In genomic region chr3:104431848-104432159, GRCm38 (mm10) we compare ENCODE assay signal across 8 mouse cellular contexts.
DNase-seq lines count a peak whose midpoint lies in the region; ATAC-seq and TF ChIP-seq lines count a peak whose summit lies in the region.

No protein-coding gene starts in this region.

- no peak for DNase-seq in kidney, postnatal 0 days (ENCODE audit: low spot score)
- peak; percentile 63 to 70 for DNase-seq in lung, postnatal 4 days
- no peak for DNase-seq in B cell, adult 2 months
- DNase-seq in forebrain, embryonic 11.5 days (ENCODE audit: low spot score), result no peak
- DNase-seq in cerebellum, adult 11-12 months, result no peak

- TF ChIP-seq CTCF in kidney, postnatal 0 days (IDR thresholded peaks at IDR 0.05; ENCODE audit: low read depth), result no peak

- no peak overlapping the region for H3K4me2 ChIP-seq in hindbrain, embryonic 15.5 days
- no peak overlapping the region for H3K4me2 ChIP-seq in hindbrain, embryonic 12.5 days (replicated peaks)
- H3K4me2 ChIP-seq in embryonic facial prominence, embryonic 13.5 days, result no peak overlapping the region
- no peak overlapping the region for H3K4me2 ChIP-seq in kidney, postnatal 0 days (ENCODE audit: low read length)
- H3K4me2 ChIP-seq in forebrain, embryonic 11.5 days (ENCODE audit: low read depth, low read length, severe bottlenecking), result no peak overlapping the region

- H3K9me3 ChIP-seq in hindbrain, embryonic 15.5 days, result no peaks in the 10 kb centered on the region
- no peaks in the 10 kb centered on the region for H3K9me3 ChIP-seq in hindbrain, embryonic 12.5 days (replicated peaks)
- no peaks in the 10 kb centered on the region for H3K9me3 ChIP-seq in embryonic facial prominence, embryonic 13.5 days
- no peaks in the 10 kb centered on the region for H3K9me3 ChIP-seq in kidney, postnatal 0 days (replicated peaks; ENCODE audit: low read length)
- H3K9me3 ChIP-seq in forebrain, embryonic 11.5 days (ENCODE audit: control insufficient read depth, low read length), result no peaks in the 10 kb centered on the region

- H3K27ac ChIP-seq in hindbrain, embryonic 15.5 days (replicated peaks), result no peak overlapping the region
- no peak overlapping the region for H3K27ac ChIP-seq in hindbrain, embryonic 12.5 days
- H3K27ac ChIP-seq in embryonic facial prominence, embryonic 13.5 days, result no peak overlapping the region
- no peak overlapping the region for H3K27ac ChIP-seq in kidney, postnatal 0 days
- no peak overlapping the region for H3K27ac ChIP-seq in forebrain, embryonic 11.5 days (ENCODE audit: low read depth, low read length)

- H3K4me1 ChIP-seq in hindbrain, embryonic 15.5 days (replicated peaks), result 0 out of 2 replicates have a peak, but pooled peaks cover 4% of the 10 kb centered on the region
- H3K4me1 ChIP-seq in hindbrain, embryonic 12.5 days, result peaks cover 12% of the 10 kb centered on the region; the same call in 1 of the 2 replicates
- H3K4me1 ChIP-seq in embryonic facial prominence, embryonic 13.5 days, result peaks cover 20% of the 10 kb centered on the region
- H3K4me1 ChIP-seq in kidney, postnatal 0 days (replicated peaks; ENCODE audit: insufficient read depth, low read length), result peaks cover 4% of the 10 kb centered on the region; the same call in 1 of the 2 replicates
- H3K4me1 ChIP-seq in forebrain, embryonic 11.5 days (replicated peaks; ENCODE audit: control insufficient read depth, insufficient read depth, low read length), result 0 out of 2 replicates have a peak, but pooled peaks cover 2% of the 10 kb centered on the region

- ATAC-seq in hindbrain, embryonic 15.5 days (ENCODE audit: low FRiP score, low read depth), result peak; percentile 54; the same call in 1 of the 2 replicates
- no peak for ATAC-seq in hindbrain, embryonic 12.5 days (ENCODE audit: low FRiP score)
- ATAC-seq in embryonic facial prominence, embryonic 13.5 days (ENCODE audit: insufficient number of reproducible peaks, insufficient read depth, low FRiP score, low TSS enrichment, low read depth), result 0 out of 2 replicates have a peak, but pooled peaks have one; percentile 32
- peak; percentile 77; the same call in 1 of the 2 replicates for ATAC-seq in kidney, postnatal 0 days (replicated peaks; ENCODE audit: low FRiP score, low read depth)
- ATAC-seq in forebrain, embryonic 11.5 days (replicated peaks; ENCODE audit: low FRiP score), result no peak

- H3K9ac ChIP-seq in hindbrain, embryonic 15.5 days, result no peak overlapping the region
- no peak overlapping the region for H3K9ac ChIP-seq in hindbrain, embryonic 12.5 days
- no peak overlapping the region for H3K9ac ChIP-seq in embryonic facial prominence, embryonic 13.5 days
- H3K9ac ChIP-seq in kidney, postnatal 0 days (ENCODE audit: low read depth, low read length), result no peak overlapping the region
- no peak overlapping the region for H3K9ac ChIP-seq in forebrain, embryonic 11.5 days (ENCODE audit: low read length)

- H3K4me3 ChIP-seq in hindbrain, embryonic 15.5 days, result no peak overlapping the region
- H3K4me3 ChIP-seq in hindbrain, embryonic 12.5 days, result no peak overlapping the region
- H3K4me3 ChIP-seq in embryonic facial prominence, embryonic 13.5 days, result no peak overlapping the region
- H3K4me3 ChIP-seq in kidney, postnatal 0 days (replicated peaks; ENCODE audit: low read depth, low read length), result no peak overlapping the region
- H3K4me3 ChIP-seq in forebrain, embryonic 11.5 days (ENCODE audit: low read depth, low read length), result no peak overlapping the region

- H3K27me3 ChIP-seq in hindbrain, embryonic 15.5 days, result no peaks in the 10 kb centered on the region
- H3K27me3 ChIP-seq in hindbrain, embryonic 12.5 days, result no peaks in the 10 kb centered on the region
- no peaks in the 10 kb centered on the region for H3K27me3 ChIP-seq in embryonic facial prominence, embryonic 13.5 days
- no peaks in the 10 kb centered on the region for H3K27me3 ChIP-seq in kidney, postnatal 0 days (ENCODE audit: insufficient read depth, low read length)
- no peaks in the 10 kb centered on the region for H3K27me3 ChIP-seq in forebrain, embryonic 11.5 days (ENCODE audit: control insufficient read depth, insufficient read depth, low read length)

- 20% methylated on average over 10 of the region's 10 CpGs for WGBS in hindbrain, embryonic 15.5 days
- 22% methylated on average over 10 of the region's 10 CpGs for WGBS in hindbrain, embryonic 12.5 days
- 18% methylated on average over 10 of the region's 10 CpGs for WGBS in embryonic facial prominence, embryonic 13.5 days
- WGBS in kidney, postnatal 0 days, result 24% methylated on average over 9 of the region's 10 CpGs
- 49% methylated on average over 9 of the region's 10 CpGs for WGBS in forebrain, embryonic 11.5 days

- H3K36me3 ChIP-seq in hindbrain, embryonic 15.5 days, result no peaks in the 10 kb centered on the region
- no peaks in the 10 kb centered on the region for H3K36me3 ChIP-seq in hindbrain, embryonic 12.5 days
- no peaks in the 10 kb centered on the region for H3K36me3 ChIP-seq in embryonic facial prominence, embryonic 13.5 days
- H3K36me3 ChIP-seq in kidney, postnatal 0 days (ENCODE audit: insufficient read depth, low read length), result no peaks in the 10 kb centered on the region
- no peaks in the 10 kb centered on the region for H3K36me3 ChIP-seq in forebrain, embryonic 11.5 days (ENCODE audit: control insufficient read depth, insufficient read depth, low read length)

Comparison
In these comparisons a context has a peak if more than half of its experiments do, and no peak if none do; other contexts are left out.
1. ATAC-seq: peak in hindbrain, embryonic 15.5 days (single experiment), embryonic facial prominence, embryonic 13.5 days (single experiment) and kidney, postnatal 0 days (single experiment); none in hindbrain, embryonic 12.5 days (single experiment) and forebrain, embryonic 11.5 days (single experiment).
2. DNase-seq: peak in lung, postnatal 4 days (2 of 2); none in kidney, postnatal 0 days (single experiment), B cell, adult 2 months (0 of 2), forebrain, embryonic 11.5 days (single experiment) and cerebellum, adult 11-12 months (single experiment).